Mouse (Mus musculus) lung, embryonic 14.5 days (tissue): Measurements from ENCODE around the gene Myt1l. TPM values are rescaled to one million over a fixed set of nuclear protein-coding genes. Genes with fewer than 3 reads are reported as not detected.

Experiments
- ATAC-seq: fragments of 200-750 bp; cut with Nextera tagmentation; 2 replicates; pipeline ENCODE4 v1.8.0; 2017; ENCODE audit warnings: mild to moderate bottlenecking, moderate TSS enrichment, moderate library complexity; ENCODE audit not compliant: insufficient read depth
- DNase-seq: peaks from one replicate; pipeline ENCODE4 v3.0.0-alpha.2; 2015
- H3K27ac ChIP-seq: fragments of 300-500 bp; sonication (generic); 2 replicates; pipeline ENCODE4 v1.5.1; 2014; ENCODE audit warnings: low read depth, mild to moderate bottlenecking, moderate library complexity
- H3K27me3 ChIP-seq: fragments of 300-500 bp; sonication (generic); 2 replicates; pipeline ENCODE4 v1.6.1; 2014; ENCODE audit warnings: low read length, control low read depth; ENCODE audit not compliant: insufficient read depth
- H3K36me3 ChIP-seq: fragments of 300-500 bp; sonication (generic); 2 replicates; pipeline ENCODE4 v1.6.1; 2014; ENCODE audit warnings: control low read depth; ENCODE audit not compliant: insufficient read depth
- H3K4me1 ChIP-seq: fragments of 300-500 bp; sonication (generic); 2 replicates; pipeline ENCODE4 v1.6.1; 2014; ENCODE audit warnings: antibody characterized with exemption, control low read depth; ENCODE audit not compliant: insufficient read depth
- H3K4me2 ChIP-seq: fragments of 300-500 bp; sonication (generic); 2 replicates; pipeline ENCODE4 v1.6.1; 2014; ENCODE audit warnings: mild to moderate bottlenecking
- H3K4me3 ChIP-seq: fragments of 300-500 bp; sonication (generic); 2 replicates; pipeline ENCODE4 v1.5.1; 2014; ENCODE audit warnings: low read depth, low read length
- H3K9ac ChIP-seq: fragments of 300-500 bp; sonication (generic); 2 replicates; pipeline ENCODE4 v1.6.1; 2014
- H3K9me3 ChIP-seq: fragments of 300-500 bp; sonication (generic); 2 replicates; pipeline ENCODE4 v1.6.1; 2016; ENCODE audit warnings: low read depth, low read length, control low read depth
- CTCF ChIP-seq: IDR thresholded peaks from 2 replicates; pipeline ENCODE4 v1.5.1; 2016; ENCODE audit warnings: antibody characterized with exemption, low read depth
- WGBS: fragments of 180-500 bp; shearing (Covaris S2); extraction: QIAGEN DNeasy Blood & Tissue Kit; methylation state at CpG from one replicate; pipeline ENCODE4 v1.1.7; 2014; 5-methylcytosine and 5-hydroxymethylcytosine counted together
- polyA plus RNA-seq: library from polyadenylated mRNA; unstranded; fragments of >200 nt; fragmentation: Nextera tagmentation; extraction: Ambion mirVana; gene quantifications from 2 replicates; pipeline ENCODE4 v1.2.1, GENCODE M21; 2014

The Myt1l gene
- polyA plus RNA-seq, 1 experiment from 2014 or later, result not detected

DNA sequence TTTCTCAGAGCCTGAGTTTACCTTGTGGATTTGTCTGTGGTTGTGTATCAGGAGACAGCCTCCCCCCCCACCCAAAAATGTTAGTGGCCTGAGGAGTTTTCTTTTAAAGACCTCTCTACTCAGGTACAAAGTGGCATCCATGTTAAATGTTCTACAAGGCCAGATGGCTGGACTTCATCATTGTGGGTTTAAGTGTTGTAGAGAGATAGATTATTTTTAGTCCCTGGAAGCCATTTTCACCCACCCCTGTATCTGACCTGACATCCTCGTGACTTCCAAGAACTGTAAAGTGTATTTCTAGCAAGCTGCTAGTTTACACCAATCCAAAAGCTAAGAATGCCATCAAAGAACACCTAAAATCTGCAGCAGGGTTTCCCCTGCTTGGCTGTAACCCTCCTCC, 402.4 kb downstream of the Myt1l start:
- H3K27me3 ChIP-seq, result no peaks in the 10 kb centered on the region
- H3K9me3 ChIP-seq, result no peaks in the 10 kb centered on the region
- H3K4me1 ChIP-seq, result no peaks in the 10 kb centered on the region
- no peak overlapping the region for H3K9ac ChIP-seq
- H3K36me3 ChIP-seq, result no peaks in the 10 kb centered on the region
- WGBS, result 58% methylated on average over 1 of the region's 1 CpGs
- no peak for ATAC-seq
- DNase-seq, result no peak
- no peak overlapping the region for H3K4me3 ChIP-seq
- no peak overlapping the region for H3K4me2 ChIP-seq
- H3K27ac ChIP-seq, result no peak overlapping the region
- TF ChIP-seq CTCF, result no peak

DNA sequence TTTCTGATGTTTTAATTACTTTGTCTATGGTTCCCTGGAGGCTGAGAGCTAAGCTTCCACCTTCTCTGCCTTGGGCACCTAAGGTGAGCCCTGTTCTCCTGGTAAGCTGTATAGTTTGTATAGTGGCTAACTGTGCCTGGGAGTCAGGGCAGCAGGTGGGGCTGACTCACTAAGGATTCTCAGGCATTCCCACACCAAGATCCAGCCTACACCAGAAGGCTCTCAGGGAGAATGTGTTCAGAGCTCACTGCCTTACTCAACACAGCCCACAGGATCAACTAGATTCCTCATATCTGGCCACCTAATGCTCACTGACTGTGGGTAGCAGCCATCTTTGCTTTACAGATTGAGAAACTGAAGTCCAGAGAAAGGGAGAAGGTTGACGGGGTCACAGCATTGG, 404.8 kb downstream of the Myt1l start:
- Histone ChIP-seq H3K9me3 (no peaks in the 10 kb centered on the region), H3K27ac (no peak overlapping the region), H3K4me2 (no peak overlapping the region), H3K9ac (no peak overlapping the region), H3K4me3 (no peak overlapping the region), H3K36me3 (no peaks in the 10 kb centered on the region), H3K27me3 (no peaks in the 10 kb centered on the region), H3K4me1 (0 out of 2 replicates have a peak, but pooled peaks cover 5% of the 10 kb centered on the region)
- no peak for TF ChIP-seq CTCF
- DNase-seq (no peak), ATAC-seq (no peak)
- WGBS, result 82% methylated on average over 1 of the region's 1 CpGs

DNA sequence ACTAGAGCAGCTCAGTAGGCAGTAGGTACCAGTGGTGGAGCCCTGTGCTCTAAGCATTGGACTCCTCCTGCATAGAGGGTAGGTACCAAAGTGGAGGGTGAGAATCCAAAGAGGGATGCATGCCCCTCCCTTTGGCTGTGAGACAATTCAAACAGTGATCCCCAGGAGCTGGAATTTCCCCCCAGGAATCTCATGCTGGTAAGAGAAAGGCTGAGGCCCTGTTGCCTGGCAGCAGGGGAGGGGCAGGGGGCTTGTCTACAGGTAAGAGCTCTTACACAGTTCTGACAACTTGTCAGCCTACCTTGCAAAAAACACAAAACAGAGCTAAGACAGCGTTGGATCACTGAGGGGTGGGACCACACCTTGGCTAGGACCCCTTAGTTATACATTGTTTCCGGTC, 405.3 kb downstream of the Myt1l start:
- H3K9me3 ChIP-seq, result no peaks in the 10 kb centered on the region
- ATAC-seq, result no peak
- 58% methylated on average over 2 of the region's 2 CpGs for WGBS

DNA sequence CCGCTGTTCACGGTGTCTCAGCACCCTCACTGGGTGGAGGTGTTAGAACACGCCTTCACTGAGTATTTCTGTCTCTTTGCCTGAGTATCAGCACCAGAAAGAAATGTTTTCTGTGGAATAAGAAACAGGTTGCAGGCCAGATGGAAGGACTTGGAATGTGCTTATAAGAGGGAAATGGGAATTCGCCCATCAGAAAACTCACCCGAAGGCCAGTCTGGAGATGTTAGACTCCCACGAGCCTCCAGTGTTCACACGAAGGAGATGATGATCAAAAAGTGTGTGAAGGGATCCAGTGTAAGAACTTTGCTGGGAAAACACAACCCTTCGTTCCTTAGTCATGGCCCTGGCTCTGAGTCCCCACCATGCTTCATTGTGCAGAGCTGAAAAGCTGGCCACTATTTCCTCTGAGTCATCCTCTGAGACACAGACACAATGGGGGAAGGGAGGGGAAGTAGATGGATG, 406.0 kb downstream of the Myt1l start:
- Histone ChIP-seq H3K9me3 (no peaks in the 10 kb centered on the region), H3K27ac (no peak overlapping the region), H3K4me1 (0 out of 2 replicates have a peak, but pooled peaks cover 5% of the 10 kb centered on the region), H3K4me3 (no peak overlapping the region), H3K36me3 (no peaks in the 10 kb centered on the region), H3K4me2 (no peak overlapping the region), H3K27me3 (no peaks in the 10 kb centered on the region), H3K9ac (no peak overlapping the region)
- ATAC-seq (no peak), DNase-seq (peak; percentile 42)
- TF ChIP-seq CTCF, result no peak
- WGBS, result 64% methylated on average over 8 of the region's 8 CpGs

More for the DNA sequence above, 405.3 kb downstream of the Myt1l start:
- no peaks in the 10 kb centered on the region for H3K36me3 ChIP-seq
- 0 out of 2 replicates have a peak, but pooled peaks cover 5% of the 10 kb centered on the region for H3K4me1 ChIP-seq
- no peak overlapping the region for H3K9ac ChIP-seq
- no peak overlapping the region for H3K4me3 ChIP-seq
- no peak for DNase-seq
- no peak for TF ChIP-seq CTCF
- H3K27ac ChIP-seq, result no peak overlapping the region
- no peaks in the 10 kb centered on the region for H3K27me3 ChIP-seq
- H3K4me2 ChIP-seq, result no peak overlapping the region

DNA sequence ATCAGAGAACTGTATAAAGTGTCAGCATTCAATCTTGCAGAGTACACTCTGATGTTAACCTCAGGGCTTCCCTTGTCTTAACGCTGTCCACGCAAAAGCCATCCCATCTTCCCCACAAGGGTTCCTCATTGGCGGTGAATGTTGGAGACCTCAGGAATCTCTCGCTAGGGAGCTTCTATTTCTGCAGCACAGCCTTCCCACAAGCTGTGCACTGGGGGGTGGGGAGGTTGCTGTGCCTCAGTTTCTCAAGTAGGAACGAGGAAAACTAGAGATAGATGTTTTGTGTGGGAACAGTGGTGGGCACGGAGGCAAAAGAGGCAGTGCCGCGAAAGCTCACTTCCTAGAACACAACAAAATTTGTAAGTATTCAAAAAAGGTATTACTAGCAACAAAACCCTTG, 409.1 kb downstream of the Myt1l start, which contains the start of gene Pxdn:
Gene Pxdn, plus strand, starts transcription at position 301 of the 400 bp plus-strand sequence.
- Histone ChIP-seq H3K36me3 (0 out of 2 replicates have a peak, but pooled peaks cover 6% of the 10 kb centered on the region), H3K27ac (peak within 1 kb of the TSS; percentile 93), H3K4me1 (peaks cover 19% of the 10 kb centered on the region), H3K9ac (peak within 1 kb of the TSS; percentile 89), H3K27me3 (no peaks in the 10 kb centered on the region), H3K4me3 (peak within 1 kb of the TSS; percentile 75), H3K9me3 (no peaks in the 10 kb centered on the region), H3K4me2 (peak within 1 kb of the TSS; percentile 83)
- no peak for TF ChIP-seq CTCF
- DNase-seq, result no peak
- no peak for ATAC-seq
- WGBS, result 37% methylated on average over 8 of the region's 8 CpGs

DNA sequence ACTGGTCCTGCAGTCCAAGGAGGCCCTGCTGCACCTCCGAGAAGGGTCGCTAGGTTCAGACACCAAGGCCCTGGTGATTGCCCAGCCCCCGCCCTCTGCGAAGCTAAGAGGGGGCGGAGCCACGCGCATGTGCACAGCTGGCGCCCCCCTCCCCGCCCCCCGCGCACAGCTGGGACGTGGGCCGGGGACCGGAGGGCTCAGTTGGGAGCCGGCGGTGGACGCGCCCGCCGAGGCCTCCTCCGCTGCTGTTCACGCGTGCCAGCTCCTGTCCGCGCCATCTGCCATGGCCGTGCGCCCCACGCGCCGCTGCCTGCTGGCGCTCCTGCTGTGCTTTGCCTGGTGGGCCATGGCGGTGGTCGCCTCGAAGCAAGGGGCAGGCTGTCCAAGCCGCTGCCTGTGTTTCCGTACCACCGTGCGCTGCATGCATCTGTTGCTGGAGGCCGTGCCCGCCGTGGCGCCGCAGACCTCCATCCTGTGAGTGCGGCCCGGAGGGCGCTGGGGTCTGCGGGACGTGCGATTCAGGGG, 409.7 kb downstream of the Myt1l start:
- Histone ChIP-seq H3K9me3 (no peaks in the 10 kb centered on the region), H3K4me2 (peak overlapping the region; percentile 83), H3K27ac (peak overlapping the region; percentile 93), H3K4me1 (peaks cover 19% of the 10 kb centered on the region), H3K4me3 (peak overlapping the region; percentile 75), H3K9ac (peak overlapping the region; percentile 89), H3K36me3 (0 out of 2 replicates have a peak, but pooled peaks cover 6% of the 10 kb centered on the region), H3K27me3 (no peaks in the 10 kb centered on the region)
- DNase-seq (peak; percentile 89), ATAC-seq (peak; percentile 89)
- under 1% methylated on average over 48 of the region's 49 CpGs for WGBS
- no peak; the same call in 1 of the 2 replicates for TF ChIP-seq CTCF

DNA sequence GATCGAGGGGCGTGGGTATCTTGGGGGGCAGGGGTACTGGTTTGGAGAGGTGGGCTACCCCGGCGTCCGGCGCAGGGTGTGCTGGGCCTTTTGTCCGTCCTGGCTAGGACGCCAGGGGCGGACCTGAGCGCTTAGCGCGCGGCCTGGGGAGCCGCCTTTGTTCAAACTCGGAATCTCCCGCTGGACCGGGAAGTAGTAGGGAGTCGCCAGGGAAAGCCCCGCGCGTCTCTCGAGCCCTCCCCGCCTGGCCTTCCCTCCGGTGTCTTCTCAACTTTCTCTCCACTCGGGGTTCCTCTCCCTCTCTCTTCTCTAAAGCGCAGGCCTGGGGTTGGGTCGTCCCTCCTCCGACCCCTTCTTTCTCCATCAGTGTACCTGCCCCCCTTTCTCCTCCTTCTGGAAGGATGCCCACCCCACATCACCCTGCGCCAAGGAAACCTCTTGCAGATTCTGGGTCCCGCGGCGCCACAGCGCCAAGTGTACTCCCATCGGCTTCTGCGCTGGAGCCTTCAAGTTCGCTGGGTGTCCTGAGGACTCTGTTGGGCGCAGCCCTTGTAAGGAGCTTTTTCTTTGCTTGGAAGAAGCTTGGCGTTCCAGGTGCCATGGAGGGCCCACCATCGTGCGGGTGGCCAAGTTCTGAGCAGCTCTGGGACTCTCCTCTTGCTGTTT, 410.3 kb downstream of the Myt1l start:
- Histone ChIP-seq H3K9me3 (no peaks in the 10 kb centered on the region), H3K4me2 (peak overlapping the region; percentile 83), H3K4me1 (peaks cover 19% of the 10 kb centered on the region), H3K27ac (peak overlapping the region; percentile 93), H3K4me3 (peak overlapping the region; percentile 75), H3K27me3 (no peaks in the 10 kb centered on the region), H3K36me3 (0 out of 2 replicates have a peak, but pooled peaks cover 6% of the 10 kb centered on the region), H3K9ac (peak overlapping the region; percentile 89)
- ATAC-seq (peak; percentile 84), DNase-seq (peak; percentile 82)
- WGBS, result under 1% methylated on average over 40 of the region's 40 CpGs
- TF ChIP-seq CTCF, result 0 out of 2 replicates have a peak, but pooled peaks have one; percentile 12
